Mouse (Mus musculus) liver, adult 2 months (tissue): ENCODE data around the gene Snn.

Experiments
- CTCF ChIP-seq: fragments of 200-500 bp; IDR thresholded peaks from 2 replicates; pipeline ENCODE4 v1.5.1; 2011; ENCODE audit warnings: low read depth, low read length, control low read depth
- POLR2A ChIP-seq: fragments of 200-500 bp; IDR thresholded peaks from 2 replicates; pipeline ENCODE4 v1.6.1; 2011; ENCODE audit warnings: low read length, control low read depth; ENCODE audit not compliant: insufficient read depth; ENCODE audit errors: extremely low read depth

DNA sequence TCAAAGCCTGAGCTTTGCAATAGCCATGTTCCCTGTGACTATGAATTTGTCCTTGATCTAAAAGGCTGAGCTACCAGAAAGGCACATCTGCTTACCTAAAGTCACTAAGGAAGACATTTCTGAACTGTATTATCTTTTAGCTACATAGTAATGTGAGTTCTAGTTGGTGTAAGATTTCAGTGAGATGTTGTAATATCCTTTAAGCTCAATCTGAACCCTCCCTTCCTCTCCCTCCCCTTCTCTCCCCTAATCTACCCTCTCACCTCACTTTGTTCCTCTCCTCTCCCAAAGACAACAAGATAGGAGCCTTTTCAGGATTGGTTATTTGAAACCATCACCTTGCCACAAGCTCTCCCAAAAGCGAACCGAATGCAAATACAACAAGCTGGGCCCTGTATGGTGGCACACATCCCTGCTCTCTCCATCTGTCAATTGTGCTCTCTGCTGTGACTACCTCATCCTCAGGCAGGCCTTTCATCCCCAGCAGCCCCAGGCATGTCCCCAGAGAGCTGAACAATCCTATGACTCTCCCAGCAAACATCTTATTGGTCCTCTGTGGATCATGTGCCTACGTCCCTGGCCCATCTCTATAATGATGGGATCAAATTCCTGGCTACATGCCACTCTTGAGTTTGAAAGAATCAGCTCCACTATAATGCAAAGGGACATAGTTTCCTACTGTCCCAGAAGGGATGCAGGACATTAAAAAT lies 39.2 kb upstream of the Snn start:
- no peak for TF ChIP-seq CTCF
- no peak for TF ChIP-seq POLR2A
